Mouse (Mus musculus): ENCODE measurements around the gene Hectd4. TPM values are rescaled to one million over a fixed set of nuclear protein-coding genes. Genes with fewer than 3 reads are reported as not detected.
"Not testable (repeated sequence)": the region's sequence is repeated elsewhere in the genome, so short reads cannot be mapped to it uniquely, and the experiment has no call there.

Gene Hectd4
- polyA plus RNA-seq, 1 experiment from 2014 or later: 3.8 TPM

DNA sequence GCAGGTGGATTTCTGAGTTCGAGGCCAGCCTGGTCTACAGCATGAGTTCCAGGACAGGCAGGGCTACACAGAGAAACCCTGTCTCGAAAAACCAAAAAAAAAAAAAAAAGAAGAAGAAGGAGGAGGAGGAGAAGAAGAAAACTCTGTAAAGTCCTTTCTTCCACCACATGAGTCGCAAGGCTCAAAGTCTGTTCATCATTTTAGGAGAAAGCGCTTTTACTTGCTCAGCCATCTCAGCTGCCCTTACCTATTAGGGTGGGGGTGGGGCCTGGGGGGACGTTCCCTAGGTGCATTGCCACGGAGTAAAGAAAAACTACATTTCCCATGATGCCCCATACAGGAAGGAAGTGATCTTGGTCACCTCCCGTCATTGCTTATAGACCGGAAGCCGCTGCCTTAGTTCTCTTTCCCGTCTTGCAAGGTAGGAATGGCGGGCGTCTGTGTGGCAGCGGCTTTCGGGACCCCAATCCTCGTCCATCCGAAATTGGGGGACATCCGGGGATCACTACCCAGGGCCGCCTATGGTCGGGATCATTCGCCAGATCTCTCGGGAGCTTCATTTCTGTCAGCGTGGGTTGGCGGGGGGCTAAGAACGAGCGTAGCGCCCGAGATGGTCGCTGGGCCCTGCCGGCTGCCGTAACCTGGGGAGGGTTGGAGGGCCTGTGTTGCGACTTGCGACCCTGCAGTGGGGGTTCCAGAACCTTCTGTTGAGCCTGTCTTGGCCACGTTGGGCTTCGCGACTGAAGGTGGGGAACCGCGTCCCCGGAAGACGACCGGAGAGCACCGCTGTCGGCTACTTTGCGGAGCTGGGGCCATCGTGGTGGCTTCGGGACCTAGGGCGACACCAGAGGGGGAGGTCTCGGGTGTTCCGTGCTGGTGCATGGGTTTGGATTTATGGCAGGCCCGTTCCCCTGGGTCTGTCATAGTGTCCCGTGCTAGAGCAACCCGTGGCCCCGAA, 15.6 kb upstream of the Hectd4 start, which contains the start of gene Rpl6:
Gene Rpl6 (plus strand): TSS at position 350 of the 958 bp plus-strand sequence.
- peaks cover 38% of the 10 kb centered on the region for H3K36me3 ChIP-seq (ENCODE audit: insufficient read depth, low read length)
- H3K27me3 ChIP-seq (ENCODE audit: insufficient read depth, low read length): no peaks in the 10 kb centered on the region; the same call in 1 of the 2 replicates
- WGBS: 1% methylated on average over 52 of the region's 52 CpGs

DNA sequence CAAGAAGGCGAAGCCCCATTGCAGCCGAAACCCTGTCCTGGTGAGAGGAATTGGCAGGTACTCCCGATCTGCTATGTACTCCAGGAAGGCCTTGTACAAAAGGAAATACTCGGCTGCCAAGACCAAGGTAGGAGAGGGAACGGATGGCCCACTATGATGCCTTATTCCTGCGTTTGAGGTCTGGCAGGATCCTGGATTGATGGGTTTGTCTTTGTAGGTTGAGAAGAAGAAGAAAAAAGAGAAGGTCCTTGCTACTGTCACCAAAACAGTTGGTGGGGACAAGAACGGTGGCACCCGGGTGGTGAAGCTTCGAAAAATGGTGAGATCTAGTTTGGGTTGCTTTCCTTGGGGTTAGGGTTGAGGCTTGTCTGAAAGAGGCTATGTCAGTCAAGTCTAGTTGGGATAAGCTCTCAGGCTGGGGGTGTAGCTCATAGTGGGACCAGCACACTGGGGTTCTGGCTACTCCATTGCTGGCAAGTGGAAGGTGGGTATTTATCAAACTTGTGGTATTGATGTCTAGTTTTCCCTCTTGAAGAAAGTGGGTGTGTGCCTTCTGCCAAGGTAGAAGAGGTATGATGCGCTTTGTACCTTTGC, 14.4 kb upstream of the Hectd4 start:
- H3K4me3 ChIP-seq (ENCODE audit: low read length): peak overlapping the region; percentile 98
- peak overlapping the region; percentile 62 for H3K4me2 ChIP-seq (replicated peaks; ENCODE audit: low read depth, low read length)
- WGBS: 72% methylated on average over 8 of the region's 10 CpGs
- peaks cover 48% of the 10 kb centered on the region for H3K36me3 ChIP-seq (ENCODE audit: insufficient read depth, low read length)
- H3K27me3 ChIP-seq (ENCODE audit: insufficient read depth, low read length); H3K27ac ChIP-seq (ENCODE audit: low read length); H3K9me3 ChIP-seq (ENCODE audit: low read length); ATAC-seq (ENCODE audit: low FRiP score, low TSS enrichment): not testable (repeated sequence)
- peaks cover 17% of the 10 kb centered on the region for H3K4me1 ChIP-seq (ENCODE audit: insufficient read depth, low read length)
- peak overlapping the region; percentile 94 for H3K9ac ChIP-seq (replicated peaks; ENCODE audit: low read length)

More for the DNA sequence above, 15.6 kb upstream of the Hectd4 start, which contains the start of gene Rpl6:
- Histone ChIP-seq H3K27ac (ENCODE audit: low read length) (peak within 1 kb of the TSS; percentile 58), H3K4me2 (replicated peaks; ENCODE audit: low read depth, low read length) (peak within 1 kb of the TSS; percentile 62), H3K9me3 (ENCODE audit: low read length) (no peaks in the 10 kb centered on the region), H3K4me1 (ENCODE audit: insufficient read depth, low read length) (peaks cover 17% of the 10 kb centered on the region), H3K9ac (replicated peaks; ENCODE audit: low read length) (peak within 1 kb of the TSS; percentile 94), H3K4me3 (ENCODE audit: low read length) (peak within 1 kb of the TSS; percentile 98)
- ATAC-seq (ENCODE audit: low FRiP score, low TSS enrichment): peak; percentile 91

DNA sequence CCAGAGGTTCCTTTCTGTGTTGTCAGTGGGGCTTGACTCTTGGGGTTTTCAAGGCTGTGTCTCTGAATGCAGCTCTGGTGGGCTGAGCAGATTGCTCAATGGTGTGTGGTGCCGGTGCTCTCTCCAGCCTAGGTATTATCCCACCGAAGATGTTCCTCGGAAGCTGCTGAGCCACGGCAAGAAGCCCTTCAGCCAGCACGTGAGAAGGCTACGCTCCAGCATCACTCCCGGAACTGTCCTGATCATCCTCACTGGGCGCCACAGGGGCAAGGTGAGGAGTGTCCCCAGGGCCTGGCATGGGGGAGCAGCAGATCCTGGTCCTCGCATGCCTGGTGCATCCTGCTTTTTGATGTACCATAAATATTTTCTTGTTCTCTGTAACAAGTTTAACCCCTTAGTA, 13.5 kb upstream of the Hectd4 start:
- no peak for ATAC-seq (ENCODE audit: low FRiP score, low TSS enrichment)
- H3K36me3 ChIP-seq (ENCODE audit: insufficient read depth, low read length): peaks cover 57% of the 10 kb centered on the region

DNA sequence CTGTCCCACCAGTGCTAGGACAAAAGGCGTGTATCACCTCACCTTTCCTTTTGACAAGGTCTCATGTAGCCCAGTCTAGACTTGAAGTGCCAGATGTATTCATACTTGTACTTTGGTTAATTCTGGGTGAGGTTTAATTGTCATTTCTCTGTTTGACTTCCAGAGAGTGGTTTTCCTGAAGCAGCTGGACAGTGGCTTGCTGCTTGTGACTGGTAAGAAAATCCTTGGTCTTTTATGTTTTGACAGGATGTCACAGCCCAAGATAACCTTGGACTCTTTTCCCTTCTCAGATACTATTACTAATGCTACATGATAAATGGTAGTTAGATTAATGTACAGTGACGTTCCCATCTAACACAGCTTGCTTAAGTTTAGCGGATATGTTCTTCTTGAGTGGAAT, 13.0 kb upstream of the Hectd4 start:
- H3K4me2 ChIP-seq (replicated peaks; ENCODE audit: low read depth, low read length): peak overlapping the region; percentile 62; the same call in 1 of the 2 replicates
- WGBS: 57% methylated on average over 3 of the region's 3 CpGs

More for the DNA sequence above, 13.5 kb upstream of the Hectd4 start:
- no peak overlapping the region for H3K27ac ChIP-seq (ENCODE audit: low read length)
- peak overlapping the region; percentile 98 for H3K4me3 ChIP-seq (ENCODE audit: low read length)
- peak overlapping the region; percentile 62 for H3K4me2 ChIP-seq (replicated peaks; ENCODE audit: low read depth, low read length)
- 70% methylated on average over 9 of the region's 9 CpGs for whole genome bisulfite sequencing
- no peaks in the 10 kb centered on the region for H3K9me3 ChIP-seq (ENCODE audit: low read length)
- H3K27me3 ChIP-seq (ENCODE audit: insufficient read depth, low read length): no peaks in the 10 kb centered on the region
- peaks cover 17% of the 10 kb centered on the region for H3K4me1 ChIP-seq (ENCODE audit: insufficient read depth, low read length)
- H3K9ac ChIP-seq (replicated peaks; ENCODE audit: low read length): no peak overlapping the region; the same call in 1 of the 2 replicates

DNA sequence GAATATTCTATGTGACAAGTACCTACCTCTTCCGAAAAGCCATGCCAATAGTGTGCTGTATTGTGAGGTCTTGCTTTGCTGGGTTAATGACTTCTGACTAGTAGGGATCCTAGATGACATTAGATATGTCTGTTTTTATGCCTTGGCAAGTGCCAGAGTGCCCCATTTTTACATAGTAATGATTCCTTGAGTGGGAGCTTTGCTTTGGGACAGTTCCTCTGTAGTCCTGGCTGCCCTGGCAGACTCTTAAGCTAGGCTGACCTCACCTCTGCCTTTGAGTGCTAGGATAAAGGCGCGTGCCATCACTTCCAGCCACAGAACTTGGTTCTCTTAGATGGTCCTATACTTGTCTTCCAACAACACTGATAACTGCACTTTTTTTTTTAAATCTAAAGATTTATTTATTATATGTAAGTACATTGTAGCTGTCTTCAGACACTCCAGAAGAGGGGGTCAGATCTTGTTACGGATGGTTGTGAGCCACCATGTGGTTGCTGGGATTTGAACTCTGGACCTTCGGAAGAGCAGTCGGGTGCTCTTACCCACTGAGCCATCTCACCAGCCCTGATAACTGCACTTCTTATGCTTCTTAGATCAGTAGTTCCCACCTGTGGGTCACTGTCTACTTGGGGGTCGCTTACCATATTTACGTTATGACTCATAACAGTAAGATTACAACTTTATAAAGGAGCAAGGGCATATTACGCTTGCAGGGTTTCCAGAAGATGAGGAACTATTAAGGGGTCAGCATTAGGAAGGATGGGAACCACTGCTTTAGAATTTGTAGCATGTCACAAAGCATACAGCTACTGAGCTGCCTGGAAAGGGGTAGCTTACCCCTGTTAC, 10.0 kb upstream of the Hectd4 start:
- Histone ChIP-seq H3K4me3 (ENCODE audit: low read length) (no peak overlapping the region), H3K9me3 (ENCODE audit: low read length) (no peaks in the 10 kb centered on the region), H3K27me3 (ENCODE audit: insufficient read depth, low read length) (no peaks in the 10 kb centered on the region), H3K27ac (ENCODE audit: low read length) (no peak overlapping the region), H3K36me3 (ENCODE audit: insufficient read depth, low read length) (peaks cover 72% of the 10 kb centered on the region), H3K9ac (replicated peaks; ENCODE audit: low read length) (no peak overlapping the region), H3K4me2 (replicated peaks; ENCODE audit: low read depth, low read length) (no peak overlapping the region), H3K4me1 (ENCODE audit: insufficient read depth, low read length) (peaks cover 17% of the 10 kb centered on the region)
- ATAC-seq (ENCODE audit: low FRiP score, low TSS enrichment): 0 out of 2 replicates have a peak, but pooled peaks have one; percentile 43
- 89% methylated on average over 9 of the region's 9 CpGs for WGBS

More for the DNA sequence above, 13.0 kb upstream of the Hectd4 start:
- no peaks in the 10 kb centered on the region for H3K9me3 ChIP-seq (ENCODE audit: low read length)
- H3K27me3 ChIP-seq (ENCODE audit: insufficient read depth, low read length): no peaks in the 10 kb centered on the region
- H3K9ac ChIP-seq (replicated peaks; ENCODE audit: low read length): no peak overlapping the region
- ATAC-seq (ENCODE audit: low FRiP score, low TSS enrichment): no peak
- peaks cover 17% of the 10 kb centered on the region for H3K4me1 ChIP-seq (ENCODE audit: insufficient read depth, low read length)
- no peak overlapping the region for H3K27ac ChIP-seq (ENCODE audit: low read length)
- H3K4me3 ChIP-seq (ENCODE audit: low read length): peak overlapping the region; percentile 98; the same call in 1 of the 2 replicates
- H3K36me3 ChIP-seq (ENCODE audit: insufficient read depth, low read length): peaks cover 61% of the 10 kb centered on the region

DNA sequence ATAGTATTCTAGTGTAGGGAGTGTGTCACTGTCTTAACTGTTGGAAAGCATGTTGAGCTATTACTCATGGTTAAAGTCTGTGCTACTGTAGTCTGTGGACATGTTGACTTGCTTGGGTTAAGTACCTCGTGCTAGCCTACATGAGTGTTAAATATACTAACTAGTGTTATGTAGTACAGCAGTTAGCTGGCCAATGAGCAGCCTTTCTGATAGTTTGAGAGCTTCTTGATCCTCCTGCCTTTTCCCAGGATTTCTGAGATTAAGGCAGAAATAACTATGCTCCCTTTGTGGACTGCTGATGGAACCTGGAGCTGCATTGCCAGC, 9.5 kb upstream of the Hectd4 start:
- Histone ChIP-seq H3K27me3 (ENCODE audit: insufficient read depth, low read length) (no peaks in the 10 kb centered on the region), H3K4me1 (ENCODE audit: insufficient read depth, low read length) (peaks cover 15% of the 10 kb centered on the region), H3K36me3 (ENCODE audit: insufficient read depth, low read length) (peaks cover 71% of the 10 kb centered on the region), H3K27ac (ENCODE audit: low read length) (no peak overlapping the region), H3K4me2 (replicated peaks; ENCODE audit: low read depth, low read length) (no peak overlapping the region), H3K4me3 (ENCODE audit: low read length) (no peak overlapping the region), H3K9me3 (ENCODE audit: low read length) (no peaks in the 10 kb centered on the region), H3K9ac (replicated peaks; ENCODE audit: low read length) (no peak overlapping the region)
- 91% methylated on average over 1 of the region's 1 CpGs for WGBS
- no peak for ATAC-seq (ENCODE audit: low FRiP score, low TSS enrichment)

DNA sequence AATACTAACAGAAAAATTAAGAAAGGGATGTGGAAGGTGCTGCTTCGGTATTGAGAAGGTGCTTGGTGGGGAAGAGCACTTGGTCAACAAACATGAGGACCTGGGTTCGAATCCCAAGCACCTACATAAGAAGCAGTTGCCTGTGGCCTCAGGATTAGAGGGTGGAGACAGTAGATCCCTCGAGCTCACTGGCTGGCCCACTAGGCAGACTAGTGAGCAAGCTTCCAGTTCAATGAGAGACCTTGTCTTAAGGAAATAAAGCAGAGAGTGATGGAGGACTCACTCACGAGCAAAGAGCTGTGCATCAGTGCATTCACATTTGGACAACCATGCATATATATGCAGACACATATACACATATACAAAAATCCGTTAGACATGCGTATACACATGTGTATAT, 7.9 kb upstream of the Hectd4 start:
- H3K36me3 ChIP-seq (ENCODE audit: insufficient read depth, low read length): peaks cover 56% of the 10 kb centered on the region

DNA sequence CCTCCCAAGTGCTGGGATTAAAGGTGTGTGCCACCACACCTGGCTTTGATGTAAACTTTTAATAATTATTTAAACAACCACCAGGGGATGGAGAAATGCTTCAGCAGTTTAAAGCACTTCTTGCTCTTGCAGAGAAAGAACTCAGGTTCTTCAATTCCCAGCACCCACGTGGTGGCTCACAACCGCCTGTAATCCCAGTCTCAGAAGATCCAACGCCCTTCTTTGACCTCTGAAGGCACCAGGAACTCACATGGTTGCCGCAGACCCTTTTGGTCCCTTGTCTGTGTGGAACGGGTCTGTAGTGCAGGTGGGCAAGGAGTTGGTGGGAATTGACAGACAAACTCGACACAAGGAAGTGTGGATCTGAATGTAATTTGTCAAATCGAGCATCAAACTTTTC, 5.3 kb upstream of the Hectd4 start:
- ATAC-seq (ENCODE audit: low FRiP score, low TSS enrichment): no peak
- Histone ChIP-seq H3K27me3 (ENCODE audit: insufficient read depth, low read length) (no peaks in the 10 kb centered on the region), H3K4me2 (replicated peaks; ENCODE audit: low read depth, low read length) (no peak overlapping the region), H3K36me3 (ENCODE audit: insufficient read depth, low read length) (peaks cover 31% of the 10 kb centered on the region), H3K9me3 (ENCODE audit: low read length) (no peaks in the 10 kb centered on the region), H3K4me3 (ENCODE audit: low read length) (no peak overlapping the region), H3K4me1 (ENCODE audit: insufficient read depth, low read length) (peaks cover 3% of the 10 kb centered on the region; the same call in 1 of the 2 replicates), H3K27ac (ENCODE audit: low read length) (no peak overlapping the region), H3K9ac (replicated peaks; ENCODE audit: low read length) (no peak overlapping the region)
- 55% methylated on average over 7 of the region's 7 CpGs for WGBS

More for the DNA sequence above, 7.9 kb upstream of the Hectd4 start:
- H3K27me3 ChIP-seq (ENCODE audit: insufficient read depth, low read length): no peaks in the 10 kb centered on the region
- no peak overlapping the region for H3K9ac ChIP-seq (replicated peaks; ENCODE audit: low read length)
- ATAC-seq (ENCODE audit: low FRiP score, low TSS enrichment): no peak
- no peaks in the 10 kb centered on the region for H3K9me3 ChIP-seq (ENCODE audit: low read length)
- no peak overlapping the region for H3K27ac ChIP-seq (ENCODE audit: low read length)
- no peak overlapping the region for H3K4me2 ChIP-seq (replicated peaks; ENCODE audit: low read depth, low read length)
- no peak overlapping the region for H3K4me3 ChIP-seq (ENCODE audit: low read length)
- no peaks in the 10 kb centered on the region for H3K4me1 ChIP-seq (ENCODE audit: insufficient read depth, low read length)
- 90% methylated on average over 6 of the region's 6 CpGs for WGBS

DNA sequence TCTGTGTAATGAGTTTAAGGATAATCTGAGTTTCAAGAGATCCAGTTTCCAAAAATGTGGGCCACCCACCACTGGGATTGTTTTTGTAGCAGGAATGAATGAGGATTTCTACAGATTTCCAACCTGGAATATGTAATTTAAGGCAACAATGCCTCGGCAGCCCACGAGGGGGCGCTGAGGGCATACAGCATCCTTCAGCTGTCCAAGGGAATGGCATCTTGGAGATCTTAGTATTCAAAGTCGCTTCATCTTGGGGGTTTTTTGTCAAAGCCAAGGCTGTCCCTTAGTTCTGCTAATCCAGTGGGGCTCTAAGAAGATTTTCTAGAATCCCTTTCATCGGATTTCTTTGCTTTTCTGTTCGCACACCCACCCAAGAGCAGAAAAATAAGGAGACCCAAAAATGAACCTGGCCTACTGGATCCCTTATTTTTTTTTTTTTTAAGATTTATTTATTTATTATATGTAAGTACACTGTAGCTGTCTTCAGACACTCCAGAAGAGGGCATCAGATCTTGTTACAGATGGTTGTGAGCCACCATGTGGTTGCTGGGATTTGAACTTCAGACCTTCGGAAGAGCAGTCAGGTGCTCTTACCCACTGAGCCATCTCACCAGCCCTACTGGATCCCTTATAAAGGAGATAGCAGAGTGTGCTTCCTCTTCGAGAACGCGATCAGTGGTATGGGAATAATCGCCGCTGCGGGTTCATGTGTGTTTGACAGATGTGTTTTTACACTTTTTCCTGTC, 4.5 kb upstream of the Hectd4 start:
- Histone ChIP-seq H3K4me3 (ENCODE audit: low read length) (no peak overlapping the region), H3K27me3 (ENCODE audit: insufficient read depth, low read length) (no peaks in the 10 kb centered on the region), H3K4me1 (ENCODE audit: insufficient read depth, low read length) (peaks cover 5% of the 10 kb centered on the region; the same call in 1 of the 2 replicates), H3K4me2 (replicated peaks; ENCODE audit: low read depth, low read length) (no peak overlapping the region), H3K9me3 (ENCODE audit: low read length) (no peaks in the 10 kb centered on the region), H3K9ac (replicated peaks; ENCODE audit: low read length) (no peak overlapping the region), H3K27ac (ENCODE audit: low read length) (no peak overlapping the region), H3K36me3 (ENCODE audit: insufficient read depth, low read length) (peaks cover 25% of the 10 kb centered on the region)
- 49% methylated on average over 13 of the region's 13 CpGs for WGBS
- ATAC-seq (ENCODE audit: low FRiP score, low TSS enrichment): no peak

All from kidney, embryonic 16.5 days (tissue).